Comparison of ENCODE assay signal across 19 mouse cellular contexts in the genomic region with DNA sequence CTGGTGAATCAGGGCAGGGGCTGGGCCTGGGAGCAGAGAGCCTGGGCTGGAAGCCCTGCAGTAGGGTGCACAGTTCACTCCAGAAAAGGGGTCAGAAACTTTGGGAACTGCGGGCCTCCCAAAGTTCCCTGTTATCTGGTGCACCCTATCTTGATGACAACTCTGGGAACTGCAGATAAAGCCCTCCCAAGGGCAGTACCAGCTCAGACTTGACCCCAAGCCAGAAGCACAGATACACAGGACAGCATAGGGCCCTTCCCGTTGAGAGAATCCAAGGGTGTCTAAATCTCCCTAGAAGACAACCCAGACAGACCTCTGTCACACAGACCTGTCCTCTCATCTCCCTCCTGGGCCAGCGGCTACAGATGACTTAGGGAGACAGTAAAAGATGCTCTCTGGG.
"Had no signal": no experiment of that assay in that cellular context is flagged by ENCODE, and none has a peak within 500 bp of the region (broad histone marks: within the 10 kb centered on the region; RNA-seq: fewer than 3 reads in every experiment).

No protein-coding gene starts in this region.

- H3K4me3 ChIP-seq: midbrain, embryonic 10.5 days; midbrain, embryonic 12.5 days; myocyte; neural tube, embryonic 13.5 days; neural tube, embryonic 15.5 days had no signal

- DNase-seq: lung, adult 18-20 months; lung, embryonic 14.5 days; lung, postnatal 10 days; lung, postnatal 4 days; midbrain, embryonic 14.5 days; retina, postnatal 1 day; right cerebral cortex, adult 18-20 months; right cerebral cortex, postnatal 25 days; right cerebral cortex, postnatal 4 days; spleen, adult 18-20 months; thymus, adult 18-20 months; thymus, postnatal 14 days; thymus, postnatal 36 days had no signal

- H3K27ac ChIP-seq: liver, embryonic 14.5 days; midbrain, embryonic 10.5 days; midbrain, embryonic 12.5 days; neural tube, embryonic 13.5 days; neural tube, embryonic 15.5 days had no signal

- H3K27me3 ChIP-seq: neural tube, embryonic 13.5 days; neural tube, embryonic 15.5 days had no signal

- H3K36me3 ChIP-seq: midbrain, embryonic 10.5 days; midbrain, embryonic 12.5 days; neural tube, embryonic 13.5 days; neural tube, embryonic 15.5 days had no signal

- H3K4me1 ChIP-seq: midbrain, embryonic 10.5 days; midbrain, embryonic 12.5 days; neural tube, embryonic 13.5 days; neural tube, embryonic 15.5 days had no signal
